Mouse (Mus musculus) lung, postnatal 0 days (tissue): Measurements from ENCODE around the gene Frem2.

Source experiments
- CTCF ChIP-seq: IDR thresholded peaks from 2 replicates; pipeline ENCODE4 v1.5.1; 2016; ENCODE audit warnings: antibody characterized with exemption, mild to moderate bottlenecking
- EP300 ChIP-seq: IDR thresholded peaks from 2 replicates; pipeline ENCODE4 v1.6.1; 2016; ENCODE audit warnings: antibody characterized with exemption, mild to moderate bottlenecking, control low read depth

DNA sequence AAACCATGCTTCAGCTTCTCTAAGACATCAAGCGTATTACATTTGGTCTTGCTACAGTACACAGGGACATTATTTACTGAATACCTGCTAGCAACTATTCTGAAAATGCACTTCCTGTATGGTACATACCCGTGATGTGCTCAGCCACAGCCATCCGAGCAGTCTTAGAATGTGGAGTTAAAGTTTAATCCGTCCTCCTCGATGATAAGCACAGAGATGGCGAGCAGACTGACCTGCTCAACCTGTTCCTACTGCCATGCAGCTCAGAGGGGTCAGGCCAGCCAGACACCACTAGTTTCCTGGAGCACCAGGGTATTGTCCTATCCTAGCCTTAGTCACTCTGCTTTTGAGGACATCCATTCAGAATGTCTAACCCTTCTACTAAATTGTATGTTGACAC lies 30.6 kb upstream of the Frem2 start:
- TF ChIP-seq CTCF (no peak), EP300 (no peak)
